Mouse (Mus musculus) midbrain, embryonic 11.5 days (tissue): ENCODE data around the gene Cntf. TPM values are rescaled to one million over a fixed set of nuclear protein-coding genes. Genes with fewer than 3 reads are reported as not detected.

Experiments used
- ATAC-seq: fragments of 200-750 bp; cut with Nextera tagmentation; 2 replicates; pipeline ENCODE4 v1.8.0; 2017; ENCODE audit warnings: moderate TSS enrichment, moderate library complexity; ENCODE audit not compliant: low FRiP score
- DNase-seq: peaks from one replicate; pipeline ENCODE4 v3.0.0; 2015; ENCODE audit warnings: low spot score; ENCODE audit errors: missing footprints
- H3K27ac ChIP-seq: fragments of 300-500 bp; sonication (generic); 2 replicates; pipeline ENCODE4 v1.5.1; 2014; ENCODE audit warnings: low read depth, low read length
- H3K27me3 ChIP-seq: fragments of 300-500 bp; sonication (generic); 2 replicates; pipeline ENCODE4 v1.6.1; 2014; ENCODE audit warnings: mild to moderate bottlenecking, low read length, moderate library complexity, mixed read lengths; ENCODE audit not compliant: control insufficient read depth, insufficient read depth
- H3K36me3 ChIP-seq: fragments of 300-500 bp; sonication (generic); 2 replicates; pipeline ENCODE4 v1.6.1; 2014; ENCODE audit warnings: mild to moderate bottlenecking, low read length, moderate library complexity, mixed read lengths; ENCODE audit not compliant: control insufficient read depth, insufficient read depth
- H3K4me1 ChIP-seq: fragments of 300-500 bp; sonication (generic); 2 replicates; pipeline ENCODE4 v1.6.1; 2014; ENCODE audit warnings: low read length; ENCODE audit not compliant: control insufficient read depth, insufficient read depth
- H3K4me2 ChIP-seq: fragments of 300-500 bp; sonication (generic); 2 replicates; pipeline ENCODE4 v1.6.1; 2014; ENCODE audit warnings: mild to moderate bottlenecking, moderate library complexity
- H3K4me3 ChIP-seq: fragments of 300-500 bp; sonication (generic); 2 replicates; pipeline ENCODE4 v1.5.1; 2014; ENCODE audit warnings: low read depth, low read length
- H3K9ac ChIP-seq: fragments of 300-500 bp; sonication (generic); 2 replicates; pipeline ENCODE4 v1.6.1; 2014; ENCODE audit warnings: low read length
- H3K9me3 ChIP-seq: fragments of 300-500 bp; sonication (generic); 2 replicates; pipeline ENCODE4 v1.6.1; 2016; ENCODE audit warnings: low read length; ENCODE audit not compliant: control insufficient read depth
- WGBS: fragments of 180-500 bp; shearing (Covaris S2); extraction: QIAGEN DNeasy Blood & Tissue Kit; methylation state at CpG from one replicate; pipeline ENCODE4 v1.1.7; 2014; 5-methylcytosine and 5-hydroxymethylcytosine counted together
- polyA plus RNA-seq: library from polyadenylated mRNA; unstranded; fragments of >200 nt; fragmentation: Nextera tagmentation; extraction: Ambion mirVana; gene quantifications from 2 replicates; pipeline ENCODE4 v1.2.1, GENCODE M21; 2014

Gene Cntf
- polyA plus RNA-seq, 1 experiment from 2014 or later: 0.36 TPM

- no peaks in the 10 kb centered on the region for H3K9me3 ChIP-seq
- WGBS: 94% methylated on average over 4 of the region's 4 CpGs
- no peak for ATAC-seq
Observed at GRCm38 (mm10) chr19:12787721-12788120, 22.3 kb upstream of the Cntf start.

GRCm38 (mm10) chr19:12786803-12787395 lies 21.5 kb upstream of the Cntf start:
- Histone ChIP-seq H3K4me1 (0 out of 2 replicates have a peak, but pooled peaks cover 6% of the 10 kb centered on the region), H3K4me2 (no peak overlapping the region), H3K4me3 (no peak overlapping the region), H3K27ac (no peak overlapping the region), H3K9ac (no peak overlapping the region), H3K36me3 (no peaks in the 10 kb centered on the region), H3K9me3 (no peaks in the 10 kb centered on the region), H3K27me3 (no peaks in the 10 kb centered on the region)
- peak; percentile 26 for DNase-seq
- no peak for ATAC-seq
- 97% methylated on average over 2 of the region's 2 CpGs for WGBS

More at GRCm38 (mm10) chr19:12787721-12788120, 22.3 kb upstream of the Cntf start:
- Histone ChIP-seq H3K27ac (no peak overlapping the region), H3K9ac (no peak overlapping the region), H3K27me3 (no peaks in the 10 kb centered on the region), H3K4me3 (no peak overlapping the region), H3K36me3 (no peaks in the 10 kb centered on the region), H3K4me2 (no peak overlapping the region), H3K4me1 (0 out of 2 replicates have a peak, but pooled peaks cover 6% of the 10 kb centered on the region)
- DNase-seq: peak; percentile 64

GRCm38 (mm10) chr19:12780437-12780836 lies 15.0 kb upstream of the Cntf start:
- no peaks in the 10 kb centered on the region for H3K9me3 ChIP-seq
- no peak overlapping the region for H3K4me3 ChIP-seq
- H3K4me2 ChIP-seq: no peak overlapping the region
- peaks cover 6% of the 10 kb centered on the region for H3K36me3 ChIP-seq
- H3K9ac ChIP-seq: no peak overlapping the region
- H3K27ac ChIP-seq: no peak overlapping the region
- ATAC-seq: no peak
- H3K4me1 ChIP-seq: no peaks in the 10 kb centered on the region
- no peaks in the 10 kb centered on the region for H3K27me3 ChIP-seq
- no peak for DNase-seq

- Histone ChIP-seq H3K4me1 (no peaks in the 10 kb centered on the region), H3K9ac (no peak overlapping the region), H3K9me3 (no peaks in the 10 kb centered on the region), H3K4me3 (no peak overlapping the region), H3K4me2 (no peak overlapping the region), H3K27ac (no peak overlapping the region), H3K36me3 (peaks cover 12% of the 10 kb centered on the region), H3K27me3 (no peaks in the 10 kb centered on the region)
- DNase-seq: peak; percentile 65
- 94% methylated on average over 5 of the region's 5 CpGs for WGBS
- ATAC-seq: no peak
Observed at GRCm38 (mm10) chr19:12770888-12771287, 5.5 kb upstream of the Cntf start.

- Histone ChIP-seq H3K4me2 (no peak overlapping the region), H3K4me1 (no peaks in the 10 kb centered on the region), H3K36me3 (peaks cover 6% of the 10 kb centered on the region), H3K9me3 (no peaks in the 10 kb centered on the region), H3K4me3 (no peak overlapping the region), H3K9ac (no peak overlapping the region), H3K27ac (no peak overlapping the region), H3K27me3 (no peaks in the 10 kb centered on the region)
- ATAC-seq (no peak), DNase-seq (no peak)
- WGBS: 66% methylated on average over 2 of the region's 2 CpGs
Observed at GRCm38 (mm10) chr19:12762212-12763130, 3.0 kb downstream of the Cntf start.

GRCm38 (mm10) chr19:12759656-12760055 lies 5.8 kb downstream of the Cntf start:
- H3K36me3 ChIP-seq: peaks cover 6% of the 10 kb centered on the region
- no peaks in the 10 kb centered on the region for H3K9me3 ChIP-seq
- H3K4me1 ChIP-seq: no peaks in the 10 kb centered on the region
- H3K9ac ChIP-seq: no peak overlapping the region
- no peak overlapping the region for H3K4me3 ChIP-seq
- ATAC-seq (no peak), DNase-seq (no peak)
- no peak overlapping the region for H3K27ac ChIP-seq
- 61% methylated on average over 2 of the region's 2 CpGs for WGBS
- no peak overlapping the region for H3K4me2 ChIP-seq
- H3K27me3 ChIP-seq: no peaks in the 10 kb centered on the region

- Histone ChIP-seq H3K4me2 (no peak overlapping the region), H3K27me3 (no peaks in the 10 kb centered on the region), H3K27ac (no peak overlapping the region), H3K4me1 (no peaks in the 10 kb centered on the region), H3K9ac (no peak overlapping the region), H3K9me3 (no peaks in the 10 kb centered on the region), H3K4me3 (no peak overlapping the region), H3K36me3 (peaks cover 4% of the 10 kb centered on the region)
- no peak for ATAC-seq
- no peak for DNase-seq
- WGBS: 89% methylated on average over 1 of the region's 1 CpGs
Observed at GRCm38 (mm10) chr19:12758936-12759478, 6.4 kb downstream of the Cntf start.

DNA sequence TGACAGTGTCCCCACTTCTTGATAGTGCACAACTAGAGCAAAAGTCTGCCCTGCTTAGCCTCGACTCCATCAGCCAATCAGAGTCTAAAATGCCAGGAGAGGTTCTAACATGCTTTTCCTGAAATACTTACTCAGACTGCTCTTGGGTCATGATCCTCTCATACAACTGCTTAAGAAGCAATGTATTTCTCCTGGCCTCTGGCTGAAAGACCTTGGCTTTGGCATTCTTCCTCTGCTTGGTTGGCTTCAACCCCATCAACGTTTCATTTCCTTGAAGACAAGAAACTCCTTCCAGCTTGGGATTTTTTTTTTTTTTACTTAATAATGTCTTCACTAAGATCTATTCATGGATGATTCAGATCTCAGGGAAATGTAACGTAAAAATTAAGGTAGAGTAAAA lies 9.1 kb downstream of the Cntf start:
- DNase-seq: no peak
- 75% methylated on average over 3 of the region's 3 CpGs for WGBS

DNA sequence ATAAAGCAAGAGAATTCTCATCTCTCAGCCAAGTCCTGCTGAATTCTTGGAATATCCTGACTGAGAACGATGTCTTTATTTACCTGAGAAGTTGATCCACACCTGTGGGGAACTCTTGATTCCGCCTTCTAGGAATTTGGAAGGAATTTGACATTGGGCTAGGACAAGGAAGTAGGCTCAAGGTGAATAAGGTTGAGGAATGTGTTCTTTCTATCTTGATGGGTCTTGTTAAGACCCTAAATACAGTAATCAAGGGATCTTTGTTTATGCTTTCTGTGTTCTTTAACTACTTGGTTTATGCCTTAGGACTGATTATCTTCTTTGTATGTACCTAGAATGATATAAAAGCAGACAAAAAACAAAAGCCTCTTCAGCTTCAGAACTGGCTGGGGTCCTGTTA lies 33.5 kb downstream of the Cntf start:
- H3K9ac ChIP-seq: no peak overlapping the region
- H3K36me3 ChIP-seq: no peaks in the 10 kb centered on the region
- no peak overlapping the region for H3K4me3 ChIP-seq
- no peak overlapping the region for H3K27ac ChIP-seq
- H3K4me2 ChIP-seq: no peak overlapping the region
- no peak for ATAC-seq
- no peaks in the 10 kb centered on the region for H3K4me1 ChIP-seq
- DNase-seq: no peak
- WGBS: 85% methylated on average over 2 of the region's 2 CpGs
- H3K9me3 ChIP-seq: no peaks in the 10 kb centered on the region
- H3K27me3 ChIP-seq: no peaks in the 10 kb centered on the region

More for the DNA sequence above, 9.1 kb downstream of the Cntf start:
- Histone ChIP-seq H3K4me1 (no peaks in the 10 kb centered on the region), H3K36me3 (no peaks in the 10 kb centered on the region), H3K9me3 (no peaks in the 10 kb centered on the region), H3K4me3 (no peak overlapping the region), H3K9ac (no peak overlapping the region), H3K27me3 (no peaks in the 10 kb centered on the region), H3K4me2 (no peak overlapping the region), H3K27ac (no peak overlapping the region)
- ATAC-seq: no peak
